Mouse (Mus musculus) urinary bladder, adult 2 months (tissue): Measurements from ENCODE around the gene Mdk. TPM values are rescaled to one million over a fixed set of nuclear protein-coding genes. Genes with fewer than 3 reads are reported as not detected.

Experiments
- DNase-seq: peaks from one replicate; pipeline ENCODE4 v3.0.0; 2022; ENCODE audit warnings: low spot score
- polyA plus RNA-seq: library from polyadenylated mRNA; depleted of rRNA; stranded (reverse); fragments of >200 nt; gene quantifications from 2 replicates; pipeline ENCODE4 v1.2.3, GENCODE M21; 2012

The Mdk gene
- polyA plus RNA-seq, 1 experiment, result 37.5 TPM

- no peak for DNase-seq
Observed at GRCm38 (mm10) chr2:91958701-91959457, 26.8 kb upstream of the Mdk start.

- DNase-seq, result no peak
Observed at GRCm38 (mm10) chr2:91958049-91958448, 26.0 kb upstream of the Mdk start.

DNA sequence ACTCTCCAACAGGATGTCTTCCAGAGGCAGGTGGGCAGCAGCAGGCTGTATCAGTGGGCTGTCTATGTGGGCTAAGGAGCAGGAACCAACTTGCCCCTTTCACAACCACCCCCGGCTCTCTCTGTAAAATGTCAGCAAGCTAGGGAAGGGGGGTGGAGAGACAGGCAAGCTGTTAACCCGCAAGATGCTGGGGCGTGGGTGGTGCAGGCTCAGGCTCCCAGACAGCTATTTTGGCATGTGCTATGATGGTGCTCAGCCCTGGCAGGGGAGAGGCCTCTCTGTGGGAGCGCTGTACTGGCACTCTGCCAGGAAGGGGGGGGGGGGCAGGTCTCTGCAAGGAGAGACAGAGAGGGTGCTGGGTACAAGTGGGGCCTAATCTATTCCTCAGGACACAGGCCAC lies 25.0 kb upstream of the Mdk start:
- no peak for DNase-seq

GRCm38 (mm10) chr2:91955875-91956274 lies 23.8 kb upstream of the Mdk start:
- no peak for DNase-seq

GRCm38 (mm10) chr2:91955121-91955591 lies 23.1 kb upstream of the Mdk start:
- DNase-seq, result no peak

DNA sequence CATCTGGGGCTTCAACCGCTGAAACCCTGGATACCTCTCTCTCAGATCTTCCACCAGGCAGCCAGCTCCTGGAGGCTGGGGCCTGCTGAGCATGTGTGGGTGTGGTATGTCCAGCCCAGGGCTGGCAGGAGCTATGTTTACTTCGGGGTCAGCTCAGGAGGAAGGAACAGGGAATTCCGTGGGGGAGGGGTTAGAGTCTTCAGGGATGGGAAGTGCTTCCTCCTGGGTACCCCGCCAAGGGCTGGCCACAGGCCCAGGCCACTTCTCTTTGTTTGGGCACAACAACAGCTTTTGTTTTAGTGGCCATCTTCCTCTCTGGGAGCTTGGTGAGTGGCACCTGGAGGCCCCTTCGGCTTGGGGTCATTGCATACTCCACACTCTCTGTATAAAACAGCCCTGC lies 21.7 kb upstream of the Mdk start:
- DNase-seq, result no peak

DNA sequence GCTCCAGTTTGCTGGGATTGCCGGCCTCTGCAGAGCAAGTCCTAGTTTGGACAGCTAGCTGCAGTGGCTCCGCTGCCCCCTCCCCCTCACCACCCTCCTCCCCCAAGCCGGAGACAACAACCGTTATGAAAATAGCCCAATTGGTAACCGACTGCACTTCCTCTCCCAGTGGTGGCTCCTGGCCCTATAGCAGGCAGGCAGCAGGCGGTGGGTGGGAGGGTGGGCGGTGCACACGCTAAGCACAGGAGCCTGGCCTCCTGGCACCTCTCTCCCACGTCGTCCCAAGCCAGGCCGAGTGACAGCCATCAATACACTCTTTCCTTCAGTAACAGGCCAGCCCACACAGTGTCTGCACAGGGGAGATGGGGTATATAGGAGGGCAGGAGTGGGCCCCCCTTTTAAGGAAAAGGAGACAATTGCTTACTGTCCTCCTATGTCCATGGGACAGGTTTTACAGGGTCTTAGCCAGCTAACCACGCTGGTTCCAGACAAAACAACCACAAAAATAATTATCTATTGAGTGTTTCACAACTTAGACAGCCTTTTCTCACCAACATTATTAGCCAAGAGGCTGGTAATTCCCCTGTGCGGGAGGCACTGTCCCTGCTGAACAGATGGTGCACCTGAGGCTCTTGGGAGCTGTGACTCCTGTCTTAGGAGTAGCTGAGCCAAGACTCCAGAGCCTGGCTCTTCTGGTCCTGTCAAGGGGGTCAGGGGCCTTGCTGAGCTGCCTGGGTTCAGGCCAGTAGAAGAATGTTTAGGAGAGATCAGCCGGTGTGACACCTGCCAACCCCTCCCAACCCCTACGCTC lies 18.4 kb upstream of the Mdk start:
- no peak for DNase-seq

- no peak for DNase-seq
Observed at GRCm38 (mm10) chr2:91949411-91950274, 17.5 kb upstream of the Mdk start.

DNA sequence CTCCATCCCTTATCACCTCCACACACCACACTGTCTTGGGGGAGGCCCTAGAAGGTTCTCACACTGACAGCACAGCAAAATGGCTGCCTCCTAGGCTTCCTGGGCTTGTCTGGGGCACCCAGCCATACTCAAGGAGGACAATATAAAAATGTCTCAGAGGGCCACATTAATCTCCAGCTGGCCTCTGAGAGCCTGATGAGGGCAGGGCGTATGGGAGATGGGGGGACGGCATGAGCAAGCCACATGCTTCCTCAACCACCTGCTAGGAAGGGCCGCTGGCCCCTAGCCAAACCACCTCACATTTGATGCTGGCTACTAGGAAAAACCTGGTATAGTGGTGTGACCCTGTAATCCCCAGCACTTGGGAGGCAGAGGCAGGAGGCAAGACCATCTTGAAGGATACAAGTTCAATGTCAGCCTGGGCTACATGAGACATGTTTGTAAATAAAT lies 16.7 kb upstream of the Mdk start:
- no peak for DNase-seq

DNA sequence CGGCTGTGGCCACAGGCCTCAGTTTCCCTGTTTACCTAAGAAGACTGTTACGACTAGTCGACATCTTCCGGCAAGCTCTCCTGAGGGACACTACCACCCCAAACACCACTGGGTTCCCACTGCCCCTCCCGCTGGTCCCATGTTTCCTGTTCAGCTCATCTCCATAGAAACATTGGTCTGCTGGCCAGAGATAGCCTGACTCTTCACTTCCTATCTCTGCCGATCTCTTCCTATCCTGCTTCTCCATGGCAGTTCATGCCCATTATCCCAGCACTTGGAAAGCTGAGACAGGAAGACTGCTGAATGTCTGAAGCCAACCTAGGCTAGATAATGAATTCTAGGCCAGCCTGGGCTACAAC lies 16.0 kb upstream of the Mdk start:
- DNase-seq, result no peak

GRCm38 (mm10) chr2:91947397-91948150 lies 15.5 kb upstream of the Mdk start:
- no peak for DNase-seq

DNA sequence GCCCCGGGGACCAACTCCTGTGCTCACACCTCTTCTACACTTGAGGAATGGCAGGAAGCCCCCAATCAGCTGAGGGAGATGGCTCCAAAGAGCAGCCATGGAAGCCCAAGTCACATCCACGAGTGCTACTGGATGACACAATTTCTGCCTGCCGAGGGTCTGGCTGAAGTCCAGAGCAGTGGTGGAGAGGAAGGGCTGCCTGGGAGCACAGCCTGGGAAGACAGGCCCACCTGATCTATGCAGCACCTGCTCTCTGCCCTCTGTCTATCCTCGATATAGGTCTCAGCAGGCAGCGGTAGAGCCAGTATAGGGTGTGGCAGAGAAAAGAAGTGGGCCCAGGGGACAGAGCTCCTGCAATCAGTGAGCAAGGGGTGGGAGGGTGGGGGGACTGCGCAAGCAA lies 14.7 kb upstream of the Mdk start:
- DNase-seq, result no peak

DNA sequence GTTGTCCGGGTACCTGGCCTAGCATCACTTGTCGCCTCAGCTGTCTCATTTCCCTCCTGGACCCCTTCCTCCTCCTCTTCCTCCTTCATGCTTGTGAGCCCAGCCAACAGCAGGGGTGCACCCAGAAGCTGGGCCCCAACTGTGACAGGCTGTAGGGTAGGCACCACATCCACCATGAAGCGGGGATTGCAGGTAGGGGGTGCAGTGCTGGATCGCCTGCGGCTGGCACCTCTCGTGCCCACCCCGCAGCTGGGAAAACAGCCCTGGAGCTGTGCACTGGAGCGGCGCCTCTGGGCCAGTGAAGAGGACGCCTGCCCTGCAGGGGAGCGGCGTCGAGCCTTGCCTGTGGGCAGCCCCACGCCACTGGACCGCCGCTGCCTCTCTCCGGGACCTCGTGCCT lies 13.4 kb upstream of the Mdk start, which contains the start of gene Gm9821:
Gene Gm9821, plus strand, starts transcription at position 221 of the 400 bp plus-strand sequence.
- no peak for DNase-seq

- DNase-seq, result peak; percentile 67
Observed at GRCm38 (mm10) chr2:91944170-91944950, 12.3 kb upstream of the Mdk start.

DNA sequence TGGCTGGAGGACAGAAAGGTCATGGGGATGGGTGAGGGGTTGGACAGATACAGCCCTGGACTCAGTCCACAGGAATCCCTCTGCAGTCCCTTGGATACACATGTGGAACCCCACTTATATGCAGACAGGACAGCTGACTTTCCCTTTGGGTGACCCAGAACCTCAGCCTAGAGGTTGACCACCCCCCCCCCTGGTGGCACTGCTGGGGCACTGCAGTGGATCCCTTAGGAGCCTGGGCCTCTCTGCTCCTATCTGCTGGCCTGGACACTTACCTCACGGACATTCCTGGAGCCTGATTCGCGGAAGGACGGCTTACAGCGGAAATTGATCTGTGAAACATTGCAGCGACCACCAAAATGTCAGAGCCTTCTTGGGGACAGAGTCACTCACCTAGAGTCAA lies 10.3 kb upstream of the Mdk start:
- DNase-seq, result no peak

DNA sequence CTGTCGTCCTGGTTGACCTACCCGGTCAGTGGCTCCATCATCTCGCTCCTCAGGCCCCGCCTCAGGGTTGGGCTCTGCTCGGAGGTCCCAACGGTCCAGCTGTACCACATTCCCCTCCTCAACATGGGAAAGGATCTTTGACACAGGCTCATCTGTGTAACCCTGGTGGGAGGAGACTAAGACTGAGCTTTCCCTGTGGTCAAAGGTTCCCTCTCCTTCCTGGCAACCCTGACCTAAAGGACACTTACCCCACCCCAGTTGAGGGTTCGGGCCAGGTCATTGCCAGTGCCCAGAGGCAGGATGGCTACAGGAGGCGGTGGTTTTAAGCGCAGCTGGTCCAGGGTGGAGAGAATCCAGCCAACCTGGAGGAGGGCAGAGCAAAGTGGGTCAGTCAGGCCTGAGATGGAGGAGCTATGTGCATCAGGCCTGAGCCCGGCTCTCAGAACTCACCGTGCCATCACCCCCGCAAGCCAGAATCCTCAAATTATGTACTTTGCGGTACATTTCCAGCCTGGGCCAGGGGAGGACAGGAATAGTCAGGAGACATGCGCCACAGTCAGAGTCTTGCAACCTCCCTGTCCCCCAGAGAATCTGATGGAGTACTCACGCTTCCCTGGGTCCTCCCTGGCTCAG lies 7.3 kb upstream of the Mdk start:
- no peak for DNase-seq

DNA sequence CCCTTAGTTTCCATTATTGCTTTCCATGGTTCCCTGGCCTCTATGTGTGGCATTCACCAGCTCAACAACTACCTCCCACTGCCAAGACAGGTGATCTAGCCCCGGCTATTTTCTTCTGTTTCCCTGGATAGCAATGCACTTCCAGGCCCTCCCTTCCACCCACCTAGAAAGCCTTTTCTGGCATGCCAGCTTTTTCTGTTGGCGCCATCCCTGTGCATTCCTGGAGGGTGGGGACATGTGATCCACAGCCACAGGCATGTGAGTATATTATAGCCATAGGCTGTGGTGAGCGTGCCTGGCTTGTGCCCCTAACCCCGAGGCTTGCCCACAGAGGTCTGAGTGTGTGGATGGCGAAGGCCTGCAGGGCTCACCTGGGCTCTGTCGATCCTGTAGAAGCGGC lies 4.1 kb upstream of the Mdk start:
- DNase-seq, result no peak

GRCm38 (mm10) chr2:91934826-91935525 lies 2.9 kb upstream of the Mdk start:
- DNase-seq, result no peak

DNA sequence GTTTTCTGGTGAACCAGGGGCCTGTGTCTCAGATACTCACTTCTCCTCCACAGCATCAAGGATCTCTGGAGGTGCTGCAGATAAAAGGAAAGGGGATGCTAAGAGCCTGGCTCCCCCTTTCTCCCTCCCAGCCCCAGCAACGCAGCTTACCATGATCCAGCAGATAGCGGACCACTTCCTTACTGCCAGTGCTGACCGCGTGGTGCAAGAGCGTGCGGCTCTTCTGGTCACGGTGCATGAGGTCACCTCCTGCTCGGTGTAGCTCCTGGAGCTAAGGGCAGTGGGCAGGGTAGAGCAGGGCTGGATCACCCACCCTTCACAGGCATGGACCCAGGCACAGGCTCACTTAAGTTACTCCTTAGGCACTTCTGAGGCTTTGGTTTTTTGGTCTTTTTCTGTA lies 1.9 kb upstream of the Mdk start:
- DNase-seq, result no peak
